11 mouse cellular contexts compared by ENCODE assay signal in genomic region chr12:54251942-54252400, GRCm38 (mm10). TPM values are rescaled to one million over a fixed set of nuclear protein-coding genes. Genes with fewer than 3 reads are reported as not detected.
A peak's percentile ranks its signal among the peaks of the same experiment; 100 is the strongest.
DNase-seq lines count a peak whose midpoint lies in the region; ATAC-seq lines count a peak whose summit lies in the region.
"Had no signal": no experiment of that assay in that cellular context is flagged by ENCODE, and none has a peak within 500 bp of the region (broad histone marks: within the 10 kb centered on the region; RNA-seq: fewer than 3 reads in every experiment).

No protein-coding gene starts in this region.

- H3K4me1 ChIP-seq in intestine, embryonic 16.5 days (ENCODE audit: control insufficient read depth, insufficient read depth, low read length): peaks cover 7% of the 10 kb centered on the region; the same call in 1 of the 2 replicates
- H3K4me1 ChIP-seq: forebrain, embryonic 12.5 days had no signal

- ATAC-seq in intestine, embryonic 16.5 days: peak; percentile 40; the same call in 1 of the 2 replicates

- no peaks in the 10 kb centered on the region for H3K36me3 ChIP-seq in intestine, embryonic 16.5 days (ENCODE audit: control insufficient read depth, insufficient read depth, low read length)
- H3K36me3 ChIP-seq: forebrain, embryonic 12.5 days had no signal

- 61% methylated on average over 9 of the region's 9 CpGs for WGBS in intestine, embryonic 16.5 days

- no peaks in the 10 kb centered on the region for H3K27me3 ChIP-seq in intestine, embryonic 16.5 days (replicated peaks; ENCODE audit: control insufficient read depth, insufficient read depth, low read length)

- no peak overlapping the region for H3K27ac ChIP-seq in intestine, embryonic 16.5 days (ENCODE audit: low read length)
- H3K27ac ChIP-seq: forebrain, embryonic 12.5 days had no signal

- DNase-seq in layer of hippocampus, adult 9-10 months (ENCODE audit: low spot score): peak; percentile 2
- DNase-seq in layer of hippocampus, postnatal 10 days (ENCODE audit: low spot score in 2 of 2): no peak
- peak; percentile 18 for DNase-seq in adrenal gland, postnatal 10 days
- peak; percentile 11 for DNase-seq in right cerebral cortex, postnatal 14 days
- DNase-seq in embryo, embryonic 11 days: no peak
- DNase-seq in spleen, adult 12 weeks (ENCODE audit: low spot score): no peak
- no peak for DNase-seq in thymus, postnatal 0 days (ENCODE audit: low spot score)
- DNase-seq: heart, postnatal 36 days; kidney, postnatal 25 days had no signal

- H3K9ac ChIP-seq in intestine, embryonic 16.5 days (ENCODE audit: low read depth, low read length): no peak overlapping the region
- H3K9ac ChIP-seq: forebrain, embryonic 12.5 days had no signal

- no peak overlapping the region for H3K4me2 ChIP-seq in intestine, embryonic 16.5 days (ENCODE audit: low read depth, low read length)
- H3K4me2 ChIP-seq: forebrain, embryonic 12.5 days had no signal

- no peak overlapping the region for H3K4me3 ChIP-seq in intestine, embryonic 16.5 days (ENCODE audit: low read length)
- H3K4me3 ChIP-seq: forebrain, embryonic 12.5 days had no signal

- H3K9me3 ChIP-seq in intestine, embryonic 16.5 days (ENCODE audit: control insufficient read depth, low read length): no peaks in the 10 kb centered on the region
- H3K9me3 ChIP-seq: forebrain, embryonic 12.5 days had no signal

RNA-seq across cellular contexts. Expression of gene Egln3, which starts 48.3 kb away (rescaled TPM):
- total RNA-seq in layer of hippocampus, postnatal 10 days (2021): 1 to 10 TPM; 5.2 to 5.7 TPM
- 1 to 10 TPM; 6.1 to 7.3 TPM for total RNA-seq in adrenal gland, postnatal 10 days (2021)
- 69.4 and 73.6 TPM in 2 replicates for polyA plus RNA-seq in intestine, embryonic 16.5 days (2015; fragmentation: Nextera tagmentation; extraction: Ambion mirVana)
- 17.8 and 18.4 TPM in 2 replicates for polyA plus RNA-seq in thymus, postnatal 0 days (2015; fragmentation: Nextera tagmentation; extraction: Ambion mirVana)

Comparison
In these comparisons a context has a peak if more than half of its experiments do, and no peak if none do; other contexts are left out.
1. DNase-seq: peak in layer of hippocampus, adult 9-10 months (single experiment), adrenal gland, postnatal 10 days (single experiment) and right cerebral cortex, postnatal 14 days (single experiment); none in layer of hippocampus, postnatal 10 days (0 of 2), embryo, embryonic 11 days (single experiment), spleen, adult 12 weeks (single experiment) and thymus, postnatal 0 days (single experiment).